Mouse (Mus musculus) liver, adult 2 months (tissue): ENCODE data around the gene Pcnx.

Experiments used
- CTCF ChIP-seq: fragments of 200-500 bp; IDR thresholded peaks from 2 replicates; pipeline ENCODE4 v1.5.1; 2011; ENCODE audit warnings: low read depth, low read length, control low read depth
- POLR2A ChIP-seq: fragments of 200-500 bp; IDR thresholded peaks from 2 replicates; pipeline ENCODE4 v1.6.1; 2011; ENCODE audit warnings: low read length, control low read depth; ENCODE audit not compliant: insufficient read depth; ENCODE audit errors: extremely low read depth

DNA sequence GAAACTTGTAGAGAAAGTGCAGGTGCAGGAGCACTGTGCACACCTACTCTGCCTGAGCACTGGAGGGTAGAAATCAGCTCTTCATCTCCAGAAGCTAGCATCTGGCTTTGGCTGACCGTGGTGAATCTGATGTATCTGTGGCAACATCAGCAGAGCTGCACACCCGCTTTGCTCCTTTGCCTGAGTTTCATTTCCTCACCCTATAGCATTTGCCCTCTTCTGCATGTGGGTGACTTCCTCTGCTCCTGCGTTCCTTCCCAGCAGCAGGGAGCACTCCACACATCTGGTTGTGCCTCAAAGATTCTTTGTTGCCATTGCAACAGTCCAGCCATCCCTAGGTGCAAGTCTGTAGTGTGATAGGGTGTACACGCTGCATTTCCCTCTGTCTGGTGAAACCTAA, 132.3 kb downstream of the Pcnx start:
- TF ChIP-seq POLR2A: no peak
- TF ChIP-seq CTCF: no peak
